Mouse (Mus musculus): ENCODE data around the gene Rxra.

GRCm38 (mm10) chr2:27785363-27785762, 109.1 kb downstream of the Rxra start:
- TF ChIP-seq CTCF (IDR thresholded peaks at IDR 0.05; ENCODE audit: low read depth) (no peak), EP300 (IDR thresholded peaks at IDR 0.05; ENCODE audit: low read depth) (no peak)
